Mouse (Mus musculus) midbrain, embryonic 14.5 days (tissue): ENCODE results near the gene Pitpnc1. TPM values are rescaled to one million over a fixed set of nuclear protein-coding genes. Genes with fewer than 3 reads are reported as not detected.
A peak's percentile ranks its signal among the peaks of the same experiment; 100 is the strongest.

ENCODE experiments used
- ATAC-seq: fragments of 200-750 bp; cut with Nextera tagmentation; 2 replicates; pipeline ENCODE4 v1.8.0; 2017; ENCODE audit warnings: moderate number of reproducible peaks, moderate library complexity; ENCODE audit not compliant: low FRiP score, low TSS enrichment
- DNase-seq: peaks from one replicate; pipeline ENCODE4 v3.0.0-alpha.2; 2015
- H3K27ac ChIP-seq: fragments of 300-500 bp; sonication (generic); replicated peaks from 2 replicates; pipeline ENCODE4 v1.5.1; 2014; ENCODE audit warnings: mild to moderate bottlenecking, low read depth, low read length, moderate library complexity
- H3K27me3 ChIP-seq: fragments of 300-500 bp; sonication (generic); 2 replicates; pipeline ENCODE4 v1.6.1; 2014; ENCODE audit warnings: low read length, control low read depth, mixed read lengths; ENCODE audit not compliant: control insufficient read depth, insufficient read depth
- H3K36me3 ChIP-seq: fragments of 300-500 bp; sonication (generic); 2 replicates; pipeline ENCODE4 v1.6.1; 2014; ENCODE audit warnings: low read length, control low read depth; ENCODE audit not compliant: control insufficient read depth, insufficient read depth
- H3K4me1 ChIP-seq: fragments of 300-500 bp; sonication (generic); 2 replicates; pipeline ENCODE4 v1.6.1; 2014; ENCODE audit warnings: mild to moderate bottlenecking, antibody characterized with exemption, low read length, control low read depth; ENCODE audit not compliant: control insufficient read depth, insufficient read depth
- H3K4me2 ChIP-seq: fragments of 300-500 bp; sonication (generic); 2 replicates; pipeline ENCODE4 v1.6.1; 2014; ENCODE audit warnings: mild to moderate bottlenecking, low read length, moderate library complexity
- H3K4me3 ChIP-seq: fragments of 300-500 bp; sonication (generic); replicated peaks from 2 replicates; pipeline ENCODE4 v1.5.1; 2014; ENCODE audit warnings: low read depth, low read length
- H3K9ac ChIP-seq: fragments of 300-500 bp; sonication (generic); replicated peaks from 2 replicates; pipeline ENCODE4 v1.6.1; 2014; ENCODE audit warnings: mild to moderate bottlenecking, low read length, moderate library complexity
- H3K9me3 ChIP-seq: fragments of 300-500 bp; sonication (generic); 2 replicates; pipeline ENCODE4 v1.6.1; 2016; ENCODE audit warnings: low read length, control low read depth, mixed read lengths; ENCODE audit not compliant: control insufficient read depth
- WGBS: fragments of 180-500 bp; shearing (Covaris S2); extraction: QIAGEN DNeasy Blood & Tissue Kit; methylation state at CpG from one replicate; pipeline ENCODE4 v1.1.7; 2014; 5-methylcytosine and 5-hydroxymethylcytosine counted together
- polyA plus RNA-seq: library from polyadenylated mRNA; unstranded; fragments of >200 nt; fragmentation: Nextera tagmentation; extraction: Ambion mirVana; gene quantifications from 2 replicates; pipeline ENCODE4 v1.2.1, GENCODE M21; 2014

Pitpnc1 gene
- polyA plus RNA-seq, 1 experiment from 2014 or later, result 42.1 TPM

DNA sequence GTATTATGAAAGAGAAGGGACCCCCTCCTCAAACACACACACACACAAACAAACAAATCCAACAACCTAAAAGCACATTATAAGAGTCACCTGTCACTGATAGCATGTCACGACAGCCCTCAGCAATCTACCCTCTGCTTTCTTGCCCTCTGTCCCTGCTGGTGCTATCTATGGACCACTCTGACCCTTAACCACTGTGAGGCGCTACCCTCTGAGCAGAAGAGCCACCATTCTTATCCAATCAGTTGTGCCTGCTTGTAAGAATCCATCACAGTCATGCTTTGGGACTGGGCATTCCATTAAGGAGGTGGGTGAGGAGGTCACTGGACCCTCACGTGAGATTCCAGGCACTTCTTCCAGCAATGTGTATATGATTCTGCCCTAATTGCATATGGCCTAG, 194.2 kb downstream of the Pitpnc1 start:
- Histone ChIP-seq H3K9me3 (no peaks in the 10 kb centered on the region), H3K4me1 (peaks cover 6% of the 10 kb centered on the region; the same call in 1 of the 2 replicates), H3K27ac (no peak overlapping the region), H3K9ac (no peak overlapping the region), H3K27me3 (no peaks in the 10 kb centered on the region), H3K4me3 (no peak overlapping the region), H3K36me3 (no peaks in the 10 kb centered on the region), H3K4me2 (no peak overlapping the region)
- 81% methylated on average over 3 of the region's 3 CpGs for WGBS
- ATAC-seq, result no peak
- DNase-seq, result no peak

DNA sequence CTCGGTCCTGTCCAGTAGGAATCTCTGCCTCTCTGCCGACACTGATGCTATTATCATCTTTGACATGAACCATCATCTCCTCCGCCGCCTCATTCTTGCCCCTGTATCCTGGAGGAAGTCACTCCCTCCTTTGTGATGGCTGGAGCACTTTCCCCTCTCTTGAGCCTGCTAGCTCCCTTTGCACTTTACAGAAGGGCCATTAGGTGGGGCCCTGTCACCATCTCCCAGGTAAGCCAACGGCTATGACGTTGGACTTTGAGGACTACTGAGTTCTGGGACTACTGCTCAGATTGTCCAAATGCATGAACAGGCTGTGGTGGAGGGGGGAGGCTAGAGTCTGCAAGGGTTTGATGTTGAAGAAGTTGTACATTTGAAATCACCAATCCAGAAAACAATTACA, 194.6 kb downstream of the Pitpnc1 start:
- no peak for ATAC-seq

DNA sequence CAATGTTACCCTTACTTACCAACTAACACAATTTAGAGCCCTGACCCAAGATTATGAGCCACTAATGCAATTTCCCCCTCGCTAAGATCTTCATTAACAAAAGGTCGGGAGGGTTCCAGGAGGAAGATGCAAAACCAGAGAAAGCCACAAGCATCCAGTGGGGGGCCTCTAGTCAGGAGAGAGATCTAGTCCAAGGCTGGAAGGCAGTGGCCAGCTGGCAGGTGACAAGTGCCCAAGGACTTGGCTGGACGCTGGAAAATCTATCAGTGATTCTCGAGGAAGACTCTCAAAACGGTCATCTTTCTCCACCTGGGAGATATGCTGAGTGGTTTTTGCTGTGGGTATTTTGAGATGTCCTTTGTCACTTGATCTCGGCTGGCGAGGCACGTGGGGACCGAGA, 196.3 kb downstream of the Pitpnc1 start:
- WGBS, result 78% methylated on average over 9 of the region's 9 CpGs
- H3K9ac ChIP-seq, result no peak overlapping the region
- no peak overlapping the region for H3K4me2 ChIP-seq
- H3K4me3 ChIP-seq, result no peak overlapping the region
- H3K4me1 ChIP-seq, result peaks cover 6% of the 10 kb centered on the region; the same call in 1 of the 2 replicates
- no peaks in the 10 kb centered on the region for H3K27me3 ChIP-seq
- no peak for ATAC-seq
- H3K9me3 ChIP-seq, result no peaks in the 10 kb centered on the region
- H3K36me3 ChIP-seq, result no peaks in the 10 kb centered on the region
- no peak overlapping the region for H3K27ac ChIP-seq
- DNase-seq, result no peak

More for the DNA sequence above, 194.6 kb downstream of the Pitpnc1 start:
- H3K4me1 ChIP-seq, result peaks cover 6% of the 10 kb centered on the region; the same call in 1 of the 2 replicates
- no peak overlapping the region for H3K27ac ChIP-seq
- H3K27me3 ChIP-seq, result no peaks in the 10 kb centered on the region
- no peaks in the 10 kb centered on the region for H3K9me3 ChIP-seq
- no peak overlapping the region for H3K9ac ChIP-seq
- no peaks in the 10 kb centered on the region for H3K36me3 ChIP-seq
- no peak overlapping the region for H3K4me3 ChIP-seq
- no peak overlapping the region for H3K4me2 ChIP-seq
- 18% methylated on average over 6 of the region's 6 CpGs for WGBS
- DNase-seq, result peak; percentile 73

DNA sequence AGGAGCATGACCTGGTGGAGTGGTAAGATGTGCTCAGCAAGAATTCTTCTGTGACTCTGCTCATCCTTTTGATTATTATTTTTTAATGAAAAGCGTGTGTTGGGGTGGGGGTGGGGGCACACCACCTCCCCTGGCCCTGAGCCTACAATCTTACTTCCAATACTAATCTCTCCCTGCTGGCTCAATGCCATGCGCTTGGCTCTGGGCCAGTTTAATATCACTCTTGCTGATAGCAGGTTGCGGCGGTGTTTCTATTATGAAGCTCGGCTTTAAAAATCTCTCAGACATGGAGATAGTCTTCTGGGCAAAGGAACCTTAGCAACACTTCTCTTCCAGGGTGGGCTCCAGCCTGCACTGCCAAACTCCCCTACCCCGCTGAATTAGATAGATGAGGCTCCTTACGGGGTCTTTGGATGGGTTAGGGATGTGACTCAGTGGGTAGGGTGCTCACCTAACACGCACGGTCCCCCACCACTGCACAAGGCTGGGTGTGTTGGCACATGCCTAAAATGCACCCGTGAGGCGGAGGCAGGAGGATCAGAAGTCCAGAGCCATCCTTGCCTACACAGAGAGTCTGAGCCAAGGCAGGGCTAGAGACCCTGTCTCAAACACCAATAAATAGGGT, 198.0 kb downstream of the Pitpnc1 start:
- no peak overlapping the region for H3K4me3 ChIP-seq
- H3K27me3 ChIP-seq, result no peaks in the 10 kb centered on the region
- DNase-seq, result peak; percentile 74
- H3K9ac ChIP-seq, result no peak overlapping the region
- peak overlapping the region; percentile 61 for H3K27ac ChIP-seq
- no peak for ATAC-seq
- no peaks in the 10 kb centered on the region for H3K36me3 ChIP-seq
- WGBS, result 72% methylated on average over 11 of the region's 11 CpGs
- H3K4me2 ChIP-seq, result no peak overlapping the region
- H3K9me3 ChIP-seq, result 0 out of 2 replicates have a peak, but pooled peaks cover 3% of the 10 kb centered on the region
- peaks cover 6% of the 10 kb centered on the region; the same call in 1 of the 2 replicates for H3K4me1 ChIP-seq

DNA sequence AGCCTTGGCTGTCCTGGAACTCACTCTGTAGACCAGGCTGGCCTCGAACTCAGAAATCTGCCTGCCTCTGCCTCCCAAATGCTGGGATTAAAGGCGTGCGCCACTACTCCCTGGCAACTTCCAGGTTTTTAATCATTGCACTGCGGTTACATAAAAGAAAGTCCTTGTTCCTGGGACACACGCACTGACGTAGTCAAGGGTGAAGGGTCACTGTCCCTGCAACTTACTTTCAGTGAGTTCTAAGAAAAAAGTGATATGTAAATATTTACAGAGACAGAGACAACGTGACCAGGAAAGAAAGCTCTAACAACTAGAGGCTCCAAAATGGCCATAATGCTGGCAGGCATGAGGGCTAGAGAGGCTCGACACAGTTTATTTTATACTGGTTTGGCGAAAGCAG, 199.9 kb downstream of the Pitpnc1 start:
- Histone ChIP-seq H3K27me3 (no peaks in the 10 kb centered on the region), H3K4me1 (peaks cover 6% of the 10 kb centered on the region; the same call in 1 of the 2 replicates), H3K9me3 (0 out of 2 replicates have a peak, but pooled peaks cover 3% of the 10 kb centered on the region), H3K27ac (no peak overlapping the region), H3K9ac (no peak overlapping the region), H3K4me3 (no peak overlapping the region), H3K4me2 (no peak overlapping the region), H3K36me3 (no peaks in the 10 kb centered on the region)
- WGBS, result 94% methylated on average over 9 of the region's 9 CpGs
- DNase-seq (no peak), ATAC-seq (no peak)

DNA sequence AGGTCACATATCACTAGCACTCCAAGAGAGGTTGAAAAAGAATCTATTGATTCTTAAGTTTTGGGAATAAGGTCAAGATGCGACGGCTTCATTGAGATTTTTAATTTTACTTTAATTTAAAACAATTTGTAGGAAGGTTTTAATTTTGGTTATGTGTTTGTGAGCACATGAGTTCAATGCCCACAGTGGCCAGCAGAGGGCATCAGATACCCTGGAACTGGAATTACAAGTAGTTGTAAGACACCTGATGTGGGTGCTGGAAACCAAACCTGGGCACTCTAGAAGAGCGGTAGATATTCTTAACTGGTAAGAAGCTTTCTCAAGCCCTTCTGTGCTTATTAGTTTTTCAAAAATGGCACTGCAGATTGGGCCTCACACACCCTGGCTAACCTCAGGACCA, 203.0 kb downstream of the Pitpnc1 start:
- DNase-seq, result no peak
- H3K9ac ChIP-seq, result no peak overlapping the region
- no peak overlapping the region for H3K4me2 ChIP-seq
- H3K27ac ChIP-seq, result no peak overlapping the region
- WGBS, result 98% methylated on average over 3 of the region's 3 CpGs
- 0 out of 2 replicates have a peak, but pooled peaks cover 3% of the 10 kb centered on the region for H3K9me3 ChIP-seq
- H3K4me1 ChIP-seq, result peaks cover 3% of the 10 kb centered on the region; the same call in 1 of the 2 replicates
- no peak for ATAC-seq
- no peaks in the 10 kb centered on the region for H3K36me3 ChIP-seq
- H3K4me3 ChIP-seq, result no peak overlapping the region
- H3K27me3 ChIP-seq, result no peaks in the 10 kb centered on the region

DNA sequence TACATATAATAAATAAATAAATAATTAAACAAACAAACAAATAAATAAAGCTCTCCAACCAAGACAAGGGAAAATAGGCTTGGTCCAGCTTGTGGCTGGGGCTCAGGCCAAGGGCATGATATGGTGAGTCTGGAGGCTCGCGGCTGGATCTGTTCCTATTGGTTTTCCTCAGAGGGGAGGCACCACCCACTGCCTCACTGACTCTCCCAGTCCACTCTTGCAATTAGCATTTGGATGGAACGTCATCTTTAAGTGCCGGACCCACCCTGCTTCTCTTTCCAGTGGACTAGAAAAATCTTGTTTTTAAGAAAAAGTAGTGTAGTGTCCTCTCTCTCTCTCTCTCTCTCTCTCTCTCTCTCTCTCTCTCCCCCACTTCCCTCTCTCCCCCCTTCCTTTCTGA, 204.6 kb downstream of the Pitpnc1 start:
- 0 out of 2 replicates have a peak, but pooled peaks cover 3% of the 10 kb centered on the region for H3K9me3 ChIP-seq
- no peaks in the 10 kb centered on the region for H3K27me3 ChIP-seq
- no peaks in the 10 kb centered on the region for H3K4me1 ChIP-seq
- no peak overlapping the region for H3K4me3 ChIP-seq
- no peak for DNase-seq
- no peak for ATAC-seq
- no peak overlapping the region for H3K27ac ChIP-seq
- H3K9ac ChIP-seq, result no peak overlapping the region
- no peak overlapping the region for H3K4me2 ChIP-seq
- 89% methylated on average over 4 of the region's 4 CpGs for WGBS
- no peaks in the 10 kb centered on the region for H3K36me3 ChIP-seq

DNA sequence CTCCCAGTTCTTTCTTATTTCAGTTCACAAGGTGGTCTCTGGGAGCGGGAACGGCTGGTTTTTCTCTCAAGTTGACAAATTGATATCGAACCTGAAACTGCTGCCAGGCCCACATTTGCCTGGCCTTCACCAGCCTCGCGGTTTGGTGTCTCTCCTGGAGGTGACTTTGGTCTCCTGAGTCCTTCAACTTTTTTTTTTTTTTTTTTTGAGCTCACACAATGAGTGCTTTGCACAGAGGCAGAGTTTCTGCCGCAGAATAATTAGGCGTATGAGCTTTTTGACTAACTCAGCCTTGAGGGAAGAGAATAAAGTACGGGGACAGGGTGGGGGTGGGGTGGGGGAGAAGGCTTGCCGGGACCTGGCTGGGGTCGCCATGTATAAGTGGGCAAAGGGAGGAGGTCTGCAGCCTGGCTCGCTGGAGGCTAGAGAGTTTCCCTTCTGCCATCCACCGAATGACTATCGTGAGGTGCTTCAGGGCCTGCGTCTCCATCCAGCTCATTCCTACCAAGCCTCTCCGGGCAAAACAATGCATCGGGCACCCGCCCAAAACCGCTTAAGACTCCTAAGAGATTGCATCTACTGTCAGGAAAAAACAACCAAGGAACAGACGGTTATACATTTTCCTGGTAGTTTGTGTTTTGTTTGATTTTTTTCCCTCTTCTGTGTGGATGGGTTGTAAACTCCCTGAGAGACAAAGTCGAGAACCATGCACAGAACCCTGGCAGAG, 205.4 kb downstream of the Pitpnc1 start:
- no peak overlapping the region for H3K4me2 ChIP-seq
- DNase-seq, result no peak
- H3K4me3 ChIP-seq, result no peak overlapping the region
- H3K27me3 ChIP-seq, result no peaks in the 10 kb centered on the region
- 0 out of 2 replicates have a peak, but pooled peaks cover 3% of the 10 kb centered on the region for H3K9me3 ChIP-seq
- H3K27ac ChIP-seq, result peak overlapping the region; percentile 32; the same call in 1 of the 2 replicates
- 68% methylated on average over 20 of the region's 20 CpGs for WGBS
- no peak for ATAC-seq
- H3K9ac ChIP-seq, result no peak overlapping the region
- H3K4me1 ChIP-seq, result no peaks in the 10 kb centered on the region
- H3K36me3 ChIP-seq, result no peaks in the 10 kb centered on the region
